Mouse (Mus musculus): ENCODE data around the gene C1qtnf1. TPM values are rescaled to one million over a fixed set of nuclear protein-coding genes. Genes with fewer than 3 reads are reported as not detected.

C1qtnf1 gene
- polyA plus RNA-seq, 1 experiment, result 1.8 TPM

- 69% methylated on average over 5 of the region's 5 CpGs for WGBS
- TF ChIP-seq CTCF (IDR thresholded peaks at IDR 0.05; ENCODE audit: control insufficient read depth, insufficient read depth, low read length) (no peak), POLR2A (IDR thresholded peaks at IDR 0.05; ENCODE audit: borderline replicate concordance, control insufficient read depth, low read depth, low read length) (no peak)
- H3K4me3 ChIP-seq (replicated peaks; ENCODE audit: control insufficient read depth, low read depth, low read length), result no peak overlapping the region
- H3K27ac ChIP-seq (ENCODE audit: control insufficient read depth, insufficient read depth, low read depth, low read length, poor library complexity), result no peak overlapping the region
- no peaks in the 10 kb centered on the region for H3K4me1 ChIP-seq (ENCODE audit: control insufficient read depth, insufficient read depth, low read length)
These were observed 1.2 kb upstream of the C1qtnf1 start for GRCm38 (mm10) chr11:118426765-118427164.

- no peak for TF ChIP-seq CTCF (IDR thresholded peaks at IDR 0.05; ENCODE audit: control insufficient read depth, insufficient read depth, low read length)
- TF ChIP-seq POLR2A (IDR thresholded peaks at IDR 0.05; ENCODE audit: borderline replicate concordance, control insufficient read depth, low read depth, low read length), result no peak
- WGBS, result 43% methylated on average over 3 of the region's 3 CpGs
- H3K4me3 ChIP-seq (replicated peaks; ENCODE audit: control insufficient read depth, low read depth, low read length), result no peak overlapping the region
- no peaks in the 10 kb centered on the region for H3K4me1 ChIP-seq (ENCODE audit: control insufficient read depth, insufficient read depth, low read length)
- no peak overlapping the region for H3K27ac ChIP-seq (ENCODE audit: control insufficient read depth, insufficient read depth, low read depth, low read length, poor library complexity)
These were observed 680 bp upstream of the C1qtnf1 start for GRCm38 (mm10) chr11:118427266-118427779.

GRCm38 (mm10) chr11:118428460-118428868 is 461 bp downstream of the C1qtnf1 start:
- Histone ChIP-seq H3K27ac (ENCODE audit: control insufficient read depth, insufficient read depth, low read depth, low read length, poor library complexity) (no peak overlapping the region), H3K4me1 (ENCODE audit: control insufficient read depth, insufficient read depth, low read length) (no peaks in the 10 kb centered on the region), H3K4me3 (replicated peaks; ENCODE audit: control insufficient read depth, low read depth, low read length) (no peak overlapping the region)
- TF ChIP-seq POLR2A (IDR thresholded peaks at IDR 0.05; ENCODE audit: borderline replicate concordance, control insufficient read depth, low read depth, low read length) (no peak), CTCF (IDR thresholded peaks at IDR 0.05; ENCODE audit: control insufficient read depth, insufficient read depth, low read length) (no peak)
- 11% methylated on average over 11 of the region's 11 CpGs for WGBS

GRCm38 (mm10) chr11:118428944-118429709 is 1.1 kb downstream of the C1qtnf1 start:
- WGBS, result 65% methylated on average over 8 of the region's 8 CpGs
- H3K4me3 ChIP-seq (replicated peaks; ENCODE audit: control insufficient read depth, low read depth, low read length), result no peak overlapping the region
- TF ChIP-seq POLR2A (IDR thresholded peaks at IDR 0.05; ENCODE audit: borderline replicate concordance, control insufficient read depth, low read depth, low read length) (no peak), CTCF (IDR thresholded peaks at IDR 0.05; ENCODE audit: control insufficient read depth, insufficient read depth, low read length) (no peak)
- no peaks in the 10 kb centered on the region for H3K4me1 ChIP-seq (ENCODE audit: control insufficient read depth, insufficient read depth, low read length)
- no peak overlapping the region for H3K27ac ChIP-seq (ENCODE audit: control insufficient read depth, insufficient read depth, low read depth, low read length, poor library complexity)

GRCm38 (mm10) chr11:118430291-118430885 is 2.4 kb downstream of the C1qtnf1 start:
- 74% methylated on average over 4 of the region's 4 CpGs for WGBS
- Histone ChIP-seq H3K4me1 (ENCODE audit: control insufficient read depth, insufficient read depth, low read length) (no peaks in the 10 kb centered on the region), H3K27ac (ENCODE audit: control insufficient read depth, insufficient read depth, low read depth, low read length, poor library complexity) (no peak overlapping the region), H3K4me3 (replicated peaks; ENCODE audit: control insufficient read depth, low read depth, low read length) (no peak overlapping the region)
- no peak for TF ChIP-seq CTCF (IDR thresholded peaks at IDR 0.05; ENCODE audit: control insufficient read depth, insufficient read depth, low read length)
- no peak for TF ChIP-seq POLR2A (IDR thresholded peaks at IDR 0.05; ENCODE audit: borderline replicate concordance, control insufficient read depth, low read depth, low read length)

GRCm38 (mm10) chr11:118431100-118431948 is 3.3 kb downstream of the C1qtnf1 start:
- 75% methylated on average over 16 of the region's 16 CpGs for WGBS
- TF ChIP-seq CTCF (IDR thresholded peaks at IDR 0.05; ENCODE audit: control insufficient read depth, insufficient read depth, low read length) (no peak), POLR2A (IDR thresholded peaks at IDR 0.05; ENCODE audit: borderline replicate concordance, control insufficient read depth, low read depth, low read length) (no peak)
- Histone ChIP-seq H3K4me1 (ENCODE audit: control insufficient read depth, insufficient read depth, low read length) (no peaks in the 10 kb centered on the region), H3K27ac (ENCODE audit: control insufficient read depth, insufficient read depth, low read depth, low read length, poor library complexity) (no peak overlapping the region), H3K4me3 (replicated peaks; ENCODE audit: control insufficient read depth, low read depth, low read length) (no peak overlapping the region)

- 62% methylated on average over 10 of the region's 10 CpGs for WGBS
- TF ChIP-seq POLR2A (IDR thresholded peaks at IDR 0.05; ENCODE audit: borderline replicate concordance, control insufficient read depth, low read depth, low read length) (no peak), CTCF (IDR thresholded peaks at IDR 0.05; ENCODE audit: control insufficient read depth, insufficient read depth, low read length) (no peak)
- Histone ChIP-seq H3K4me3 (replicated peaks; ENCODE audit: control insufficient read depth, low read depth, low read length) (no peak overlapping the region), H3K27ac (ENCODE audit: control insufficient read depth, insufficient read depth, low read depth, low read length, poor library complexity) (no peak overlapping the region), H3K4me1 (ENCODE audit: control insufficient read depth, insufficient read depth, low read length) (no peaks in the 10 kb centered on the region)
These were observed 5.4 kb downstream of the C1qtnf1 start for GRCm38 (mm10) chr11:118433398-118433868.

- H3K4me1 ChIP-seq (ENCODE audit: control insufficient read depth, insufficient read depth, low read length), result no peaks in the 10 kb centered on the region
- TF ChIP-seq CTCF (IDR thresholded peaks at IDR 0.05; ENCODE audit: control insufficient read depth, insufficient read depth, low read length) (no peak), POLR2A (IDR thresholded peaks at IDR 0.05; ENCODE audit: borderline replicate concordance, control insufficient read depth, low read depth, low read length) (no peak)
- H3K4me3 ChIP-seq (replicated peaks; ENCODE audit: control insufficient read depth, low read depth, low read length), result no peak overlapping the region
- no peak overlapping the region for H3K27ac ChIP-seq (ENCODE audit: control insufficient read depth, insufficient read depth, low read depth, low read length, poor library complexity)
- 58% methylated on average over 13 of the region's 13 CpGs for WGBS
These were observed 6.1 kb downstream of the C1qtnf1 start for GRCm38 (mm10) chr11:118434093-118434492.

Data from bone marrow, adult 2 months (tissue).